Mouse (Mus musculus): ENCODE measurements around the gene Cd55b. TPM values are rescaled to one million over a fixed set of nuclear protein-coding genes. Genes with fewer than 3 reads are reported as not detected.
"Not testable (repeated sequence)": the region's sequence is repeated elsewhere in the genome, so short reads cannot be mapped to it uniquely, and the experiment has no call there.

The Cd55b gene
- not detected for total RNA-seq (2021)
- long read RNA-seq, experiment 1 = 0 reads
- long read RNA-seq, experiment 2 = 0 reads

GRCm38 (mm10) chr1:130422664-130423111 lies at the start of gene Cd55b:
Gene Cd55b, minus strand, starts transcription at chr1:130423009.
- H3K27ac ChIP-seq = no peak within 1 kb of the TSS
- peak; percentile 17 to 19 for DNase-seq (ENCODE audit: low spot score in 2 of 2)
- no peak for TF ChIP-seq CTCF (conservative IDR thresholded peaks at IDR 0.05)
- peak within 1 kb of the TSS; percentile 29 for H3K4me3 ChIP-seq

GRCm38 (mm10) chr1:130470074-130470473 lies 47.3 kb upstream of the Cd55b start:
- Histone ChIP-seq H3K27ac (no peak overlapping the region), H3K4me3 (no peak overlapping the region)

GRCm38 (mm10) chr1:130467453-130467852 lies 44.6 kb upstream of the Cd55b start:
- Histone ChIP-seq H3K4me3 (no peak overlapping the region), H3K27ac (no peak overlapping the region)
- no peak for TF ChIP-seq CTCF (conservative IDR thresholded peaks at IDR 0.05)
- no peak for DNase-seq (ENCODE audit: low spot score in 2 of 2)

More at GRCm38 (mm10) chr1:130470074-130470473, 47.3 kb upstream of the Cd55b start:
- TF ChIP-seq CTCF (conservative IDR thresholded peaks at IDR 0.05) = no peak
- DNase-seq (ENCODE audit: low spot score in 2 of 2) = no peak

GRCm38 (mm10) chr1:130464173-130464572 lies 41.4 kb upstream of the Cd55b start:
- TF ChIP-seq CTCF (conservative IDR thresholded peaks at IDR 0.05) = no peak
- H3K4me3 ChIP-seq = no peak overlapping the region
- no peak overlapping the region for H3K27ac ChIP-seq
- DNase-seq (ENCODE audit: low spot score in 2 of 2) = no peak

GRCm38 (mm10) chr1:130462867-130463266 lies 40.1 kb upstream of the Cd55b start:
- H3K4me3 ChIP-seq = peak overlapping the region; percentile 92
- no peak for TF ChIP-seq CTCF (conservative IDR thresholded peaks at IDR 0.05)
- peak in 1 of 2 experiments; percentile 1 for DNase-seq (ENCODE audit: low spot score in 2 of 2)
- H3K27ac ChIP-seq = peak overlapping the region; percentile 87

DNA sequence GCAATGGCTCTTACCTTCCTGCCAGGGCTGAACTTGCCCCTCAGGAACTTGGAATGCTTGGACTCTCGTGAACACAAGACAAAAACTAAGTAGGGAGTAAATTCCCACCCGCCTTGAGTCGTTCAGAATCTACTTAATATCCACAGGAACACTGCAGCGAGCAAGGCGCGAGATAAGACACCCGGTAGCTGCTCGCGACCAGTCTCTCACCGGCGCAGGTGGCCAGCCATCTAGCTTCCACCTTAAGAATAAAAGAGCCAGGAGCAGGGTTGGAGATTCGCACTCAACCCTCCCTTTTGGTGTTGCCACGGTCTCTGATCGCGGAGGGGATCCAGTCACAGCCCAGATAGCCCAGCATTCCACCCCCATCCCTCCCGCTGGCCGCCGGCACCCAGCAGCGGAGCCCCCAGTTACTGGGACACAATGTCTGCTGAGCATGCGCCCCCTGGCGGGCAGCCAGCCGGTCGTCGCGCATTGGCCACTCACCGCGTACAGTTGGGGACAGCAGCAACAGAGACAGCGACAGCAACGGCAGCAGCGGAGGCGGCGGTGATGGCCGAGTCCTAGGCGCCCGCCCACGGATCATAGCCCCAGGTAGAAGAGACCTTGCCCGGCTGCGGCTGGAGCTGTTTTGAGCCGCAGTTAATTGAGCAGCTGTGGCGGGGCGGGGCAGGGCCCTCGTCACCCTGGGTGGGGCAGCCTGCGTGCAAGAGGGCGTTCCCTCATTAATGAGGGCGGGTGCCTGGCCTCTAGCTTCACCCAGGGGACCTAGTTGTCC lies 39.5 kb upstream of the Cd55b start, which contains the start of gene Cd55:
Cd55 (minus strand) TSS at position 661 of the 778 bp plus-strand sequence.
- peak; percentile 78 to 86 for DNase-seq (ENCODE audit: low spot score in 2 of 2)
- peak within 1 kb of the TSS; percentile 87 for H3K27ac ChIP-seq
- peak; percentile 85 for TF ChIP-seq CTCF (conservative IDR thresholded peaks at IDR 0.05)
- H3K4me3 ChIP-seq = peak within 1 kb of the TSS; percentile 92

- DNase-seq (ENCODE audit: low spot score in 2 of 2) = no peak
- no peak overlapping the region for H3K4me3 ChIP-seq
- no peak for TF ChIP-seq CTCF (conservative IDR thresholded peaks at IDR 0.05)
Observed at GRCm38 (mm10) chr1:130455111-130455510, 32.3 kb upstream of the Cd55b start.

GRCm38 (mm10) chr1:130442930-130443329 lies 20.1 kb upstream of the Cd55b start:
- H3K27ac ChIP-seq; H3K4me3 ChIP-seq; DNase-seq (ENCODE audit: low spot score in 2 of 2): not testable (repeated sequence)

More at GRCm38 (mm10) chr1:130455111-130455510, 32.3 kb upstream of the Cd55b start:
- no peak overlapping the region for H3K27ac ChIP-seq

DNA sequence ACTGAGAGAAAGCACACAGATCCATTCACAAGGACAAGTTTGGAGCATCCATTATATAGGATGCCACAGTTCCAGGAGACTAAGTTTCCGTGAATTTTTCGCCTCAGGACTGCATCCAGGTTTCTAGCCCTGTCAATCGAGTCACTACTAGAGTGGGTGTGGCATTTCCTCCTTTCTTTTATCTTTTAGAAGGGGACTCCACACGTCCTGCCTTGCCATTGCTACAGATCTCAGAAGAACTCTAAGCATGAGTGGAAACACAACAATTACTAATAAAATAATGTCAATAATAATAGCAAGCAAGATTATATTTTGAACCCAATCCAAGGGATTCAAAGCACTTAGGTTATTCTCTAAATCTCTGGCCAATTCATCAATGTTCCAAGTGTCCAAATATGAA lies 8.1 kb upstream of the Cd55b start:
- Histone ChIP-seq H3K27ac (no peak overlapping the region), H3K4me3 (no peak overlapping the region)
- DNase-seq (ENCODE audit: low spot score in 2 of 2) = no peak
- TF ChIP-seq CTCF (conservative IDR thresholded peaks at IDR 0.05) = no peak

DNA sequence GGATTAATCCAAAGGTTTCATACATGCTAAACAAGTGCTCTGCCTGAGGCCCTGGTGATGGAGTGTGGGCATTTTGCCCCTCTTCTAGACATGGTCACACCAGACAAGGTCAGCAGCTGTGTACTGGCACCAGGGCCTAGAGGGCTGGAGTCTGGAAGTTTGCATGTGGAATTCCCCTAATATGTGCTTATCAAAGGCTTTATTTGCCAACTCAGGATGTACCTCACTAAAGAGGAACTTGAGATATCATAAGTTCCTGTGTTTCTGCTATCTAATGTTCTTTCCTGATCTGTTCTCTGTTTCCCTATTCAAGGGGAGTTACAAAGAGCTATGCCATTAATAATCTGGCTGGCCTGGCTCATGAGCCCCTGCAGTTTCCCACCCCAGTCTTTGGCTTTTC lies 5.9 kb upstream of the Cd55b start:
- DNase-seq (ENCODE audit: low spot score in 2 of 2); H3K4me3 ChIP-seq; H3K27ac ChIP-seq: not testable (repeated sequence)

- DNase-seq (ENCODE audit: low spot score in 2 of 2); H3K4me3 ChIP-seq; H3K27ac ChIP-seq: not testable (repeated sequence)
Observed at GRCm38 (mm10) chr1:130427175-130427853, 4.5 kb upstream of the Cd55b start.

GRCm38 (mm10) chr1:130422033-130422432 lies 776 bp downstream of the Cd55b start:
- DNase-seq (ENCODE audit: low spot score in 2 of 2); H3K27ac ChIP-seq: not testable (repeated sequence)
- peak overlapping the region; percentile 29 for H3K4me3 ChIP-seq

GRCm38 (mm10) chr1:130397109-130397508 lies 25.7 kb downstream of the Cd55b start:
- H3K4me3 ChIP-seq; H3K27ac ChIP-seq; DNase-seq (ENCODE audit: low spot score in 2 of 2): not testable (repeated sequence)

GRCm38 (mm10) chr1:130387282-130387681 lies 35.5 kb downstream of the Cd55b start:
- DNase-seq (ENCODE audit: low spot score in 2 of 2); H3K27ac ChIP-seq: not testable (repeated sequence)

More at GRCm38 (mm10) chr1:130387282-130387681, 35.5 kb downstream of the Cd55b start:
- H3K4me3 ChIP-seq = not testable (repeated sequence)
